Mouse (Mus musculus) G1E-ER4 (cell line): ENCODE measurements around the gene Sh2d6. TPM values are rescaled to one million over a fixed set of nuclear protein-coding genes. Genes with fewer than 3 reads are reported as not detected.

Experiments used
- GATA1 ChIP-seq: IDR thresholded peaks from one replicate; pipeline ENCODE4 v1.8.0; 2012; ENCODE audit warnings: low read length, inconsistent platforms
- polyA plus RNA-seq: library from polyadenylated mRNA; stranded (reverse); fragments of >175 nt; gene quantifications from 2 replicates; pipeline ENCODE4 v1.2.3, GENCODE M21; 2012

Gene Sh2d6
- polyA plus RNA-seq, 1 experiment: not detected

GRCm38 (mm10) chr6:72486307-72486706 is 35.2 kb downstream of the Sh2d6 start:
- TF ChIP-seq GATA1: no peak

- no peak for TF ChIP-seq GATA1
Observed at GRCm38 (mm10) chr6:72484887-72485286, 36.6 kb downstream of the Sh2d6 start.

- TF ChIP-seq GATA1: no peak
Observed at GRCm38 (mm10) chr6:72482156-72482555, 39.4 kb downstream of the Sh2d6 start.

- TF ChIP-seq GATA1: no peak
Observed at GRCm38 (mm10) chr6:72480422-72480702, 41.1 kb downstream of the Sh2d6 start.

- TF ChIP-seq GATA1: no peak
Observed at GRCm38 (mm10) chr6:72479645-72480421, 41.7 kb downstream of the Sh2d6 start.

- no peak for TF ChIP-seq GATA1
Observed at GRCm38 (mm10) chr6:72477621-72478020, 43.9 kb downstream of the Sh2d6 start.

- no peak for TF ChIP-seq GATA1
Observed at GRCm38 (mm10) chr6:72476836-72477235, 44.7 kb downstream of the Sh2d6 start.

GRCm38 (mm10) chr6:72475221-72475985 is 46.1 kb downstream of the Sh2d6 start:
- no peak for TF ChIP-seq GATA1

- TF ChIP-seq GATA1: no peak
Observed at GRCm38 (mm10) chr6:72473264-72474041, 48.1 kb downstream of the Sh2d6 start.

GRCm38 (mm10) chr6:72466171-72466570 is 55.3 kb downstream of the Sh2d6 start:
- no peak for TF ChIP-seq GATA1

GRCm38 (mm10) chr6:72465361-72466157 is 55.9 kb downstream of the Sh2d6 start:
- no peak for TF ChIP-seq GATA1

Other genes starting within 250 kb of the Sh2d6 start
- gene Sftpb, start 217.1 kb downstream of the Sh2d6 start, polyA plus RNA-seq: not detected in 2 replicates
- 21.3 and 30.1 TPM in 2 replicates for gene Usp39, start 176.5 kb downstream of the Sh2d6 start, polyA plus RNA-seq
- gene 0610030E20Rik, start 174.4 kb downstream of the Sh2d6 start, polyA plus RNA-seq: 24.1 and 31.5 TPM in 2 replicates
- gene Tmem150a, start 166.3 kb downstream of the Sh2d6 start, polyA plus RNA-seq: 2.2 and 3.6 TPM in 2 replicates
- 99.4 and 148 TPM in 2 replicates for gene Rnf181, start 154.8 kb downstream of the Sh2d6 start, polyA plus RNA-seq
- gene Vamp5, start 141.2 kb downstream of the Sh2d6 start, polyA plus RNA-seq: 234 and 278 TPM in 2 replicates
- gene Vamp8, start 131.0 kb downstream of the Sh2d6 start, polyA plus RNA-seq: 130 and 242 TPM in 2 replicates
- gene Ggcx, start 107.4 kb downstream of the Sh2d6 start, polyA plus RNA-seq: 5.2 and 6.1 TPM in 2 replicates
- 29.5 and 99.9 TPM in 2 replicates for gene Mat2a, start 82.1 kb downstream of the Sh2d6 start, polyA plus RNA-seq
- 27.3 and 30.6 TPM in 2 replicates for gene Capg, start 22.7 kb upstream of the Sh2d6 start, polyA plus RNA-seq
- 18.7 and 20.5 TPM in 2 replicates for gene Elmod3, start 76.7 kb upstream of the Sh2d6 start, polyA plus RNA-seq
- 6.4 and 33.4 TPM in 2 replicates for gene Retsat, start 76.8 kb upstream of the Sh2d6 start, polyA plus RNA-seq
- 1.3 and 3.8 TPM in 2 replicates for gene Tgoln1, start 95.3 kb upstream of the Sh2d6 start, polyA plus RNA-seq